Mouse (Mus musculus): ENCODE measurements at regions not wholly inside any gene's neighbourhood (a gene's known extent, or its start where the extent isn't known, plus 50 kb on each side); places are given as distances from the start of the nearest gene placed in this dataset.

- DNase-seq, result no peak
These were observed 401.5 kb upstream of the Rps6ka3 start for GRCm38 (mm10) chrX:158808526-158809144.

GRCm38 (mm10) chrX:158813811-158814210 lies 396.3 kb upstream of the Rps6ka3 start:
- DNase-seq, result no peak

GRCm38 (mm10) chrX:158837546-158837945 lies 372.6 kb upstream of the Rps6ka3 start:
- peak; percentile 28 for DNase-seq

GRCm38 (mm10) chrX:158852308-158852707 lies 357.8 kb upstream of the Rps6ka3 start:
- DNase-seq, result peak; percentile 73
